Mouse (Mus musculus): ENCODE data around the gene Tppp3. TPM values are rescaled to one million over a fixed set of nuclear protein-coding genes. Genes with fewer than 3 reads are reported as not detected.

Tppp3 gene
- total RNA-seq, 1 experiment from 2014 or later = 4.9 TPM

DNA sequence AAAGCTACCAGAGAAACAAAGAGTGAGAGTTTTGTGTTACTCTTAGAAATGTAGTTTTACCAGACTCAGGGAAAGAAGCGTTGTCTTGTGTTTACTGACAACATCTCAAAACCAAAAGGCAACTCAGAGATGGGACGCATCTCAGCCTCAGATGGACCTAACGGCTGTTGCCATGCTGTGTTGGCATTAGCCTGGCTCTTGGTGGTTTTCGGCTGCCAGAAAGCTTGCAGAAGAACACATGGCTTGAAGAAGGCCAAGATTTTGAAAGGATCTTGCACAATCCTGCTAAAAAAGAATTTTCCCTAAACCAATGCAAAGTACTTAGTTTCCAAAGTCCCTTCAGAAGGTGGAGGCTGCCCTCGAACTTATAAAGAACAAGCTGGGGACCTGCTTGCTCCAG lies 28.7 kb downstream of the Tppp3 start:
- ATAC-seq (ENCODE audit: extremely low read depth, insufficient number of reproducible peaks, low FRiP score, poor library complexity, severe bottlenecking) = no peak

DNA sequence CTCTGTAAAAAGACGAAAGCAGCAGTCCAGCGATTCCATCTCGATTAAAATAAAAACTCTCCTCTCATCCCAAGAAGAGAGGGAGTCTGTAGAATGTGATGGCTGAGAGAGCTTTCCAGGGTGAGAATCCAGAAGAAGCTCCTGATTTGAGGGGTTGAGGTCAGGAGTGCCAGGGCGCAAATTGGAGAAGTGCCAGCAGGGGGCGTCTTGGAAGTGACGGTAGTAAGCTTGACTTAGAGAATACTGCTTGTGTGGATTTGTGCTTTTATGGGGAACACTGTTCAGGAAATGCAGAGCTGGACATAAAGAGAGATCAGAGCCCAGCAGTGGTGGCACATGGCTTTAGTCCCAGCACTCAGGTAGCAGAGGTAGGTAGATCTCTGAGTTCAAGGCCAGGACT lies 29.9 kb downstream of the Tppp3 start:
- ATAC-seq (ENCODE audit: extremely low read depth, insufficient number of reproducible peaks, low FRiP score, poor library complexity, severe bottlenecking) = no peak

DNA sequence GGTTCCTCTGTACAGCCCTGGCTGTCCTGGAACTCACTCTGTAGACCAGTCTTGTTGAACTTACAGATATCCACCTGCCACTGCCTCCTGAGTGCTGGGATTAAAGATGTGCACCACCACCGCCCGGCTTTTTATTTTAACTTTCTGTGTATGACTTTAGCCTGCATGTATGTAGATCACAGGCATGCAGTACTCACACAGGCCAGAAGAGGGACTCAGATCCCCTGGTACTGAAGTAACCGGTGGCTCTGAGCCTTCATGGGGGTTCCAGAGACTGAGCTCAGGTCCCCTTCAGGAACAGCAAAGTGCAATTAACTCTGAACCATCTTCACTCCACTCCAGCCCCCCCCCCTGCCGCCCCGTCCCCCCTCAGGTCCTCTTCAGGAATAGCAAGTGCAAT lies 32.5 kb downstream of the Tppp3 start:
- ATAC-seq (ENCODE audit: extremely low read depth, insufficient number of reproducible peaks, low FRiP score, poor library complexity, severe bottlenecking) = no peak

DNA sequence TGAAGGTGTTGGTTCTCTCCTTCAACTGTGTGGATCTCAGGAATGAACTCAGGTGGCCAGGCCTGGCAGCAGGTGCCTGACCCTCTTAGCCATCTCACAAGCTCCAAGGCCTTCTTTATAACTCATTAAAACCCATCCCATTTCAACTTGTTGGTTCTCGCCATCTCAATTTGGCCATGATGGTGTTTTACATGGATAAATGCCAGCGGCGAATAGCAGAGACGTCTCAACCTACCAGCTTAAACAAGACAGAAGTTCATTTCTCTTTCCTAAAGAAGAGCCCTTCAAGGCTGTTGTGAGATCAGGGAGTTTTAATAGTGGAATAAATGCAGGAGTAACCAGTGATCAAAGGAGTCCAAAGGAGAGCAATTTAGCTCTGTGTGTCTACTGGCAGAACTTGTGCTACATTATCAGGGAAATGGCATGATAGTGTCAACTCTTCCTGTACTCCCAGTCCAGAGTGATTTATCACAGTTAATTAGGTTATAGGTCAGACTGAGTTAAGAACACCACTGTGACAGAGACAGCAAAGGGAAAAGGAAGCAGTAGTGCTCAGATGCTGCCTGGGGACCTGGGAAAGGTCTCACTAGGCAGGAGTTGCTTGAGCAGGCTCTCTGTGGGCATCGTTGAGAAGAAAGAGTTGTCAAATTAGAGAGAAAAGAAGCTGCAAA lies 34.1 kb downstream of the Tppp3 start:
- no peak for ATAC-seq (ENCODE audit: extremely low read depth, insufficient number of reproducible peaks, low FRiP score, poor library complexity, severe bottlenecking)

DNA sequence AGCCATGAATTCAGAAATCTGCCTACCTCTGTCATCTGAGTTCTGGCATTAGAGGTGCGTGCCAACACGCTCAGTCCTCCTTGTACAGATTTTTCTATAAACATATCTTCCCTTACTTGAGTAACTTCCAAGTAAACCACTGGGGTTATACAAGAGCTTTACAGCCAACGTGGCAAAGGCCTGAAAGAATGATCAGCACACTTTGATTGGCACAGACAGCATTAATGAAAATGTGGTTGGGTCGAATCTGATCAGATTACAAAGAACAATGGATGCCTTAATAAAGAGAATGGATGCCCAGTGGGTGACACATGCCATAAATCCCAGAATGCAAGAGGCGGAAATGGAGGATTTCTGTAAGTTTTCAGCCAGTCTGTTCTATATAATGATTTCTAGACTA lies 35.1 kb downstream of the Tppp3 start:
- no peak for ATAC-seq (ENCODE audit: extremely low read depth, insufficient number of reproducible peaks, low FRiP score, poor library complexity, severe bottlenecking)

DNA sequence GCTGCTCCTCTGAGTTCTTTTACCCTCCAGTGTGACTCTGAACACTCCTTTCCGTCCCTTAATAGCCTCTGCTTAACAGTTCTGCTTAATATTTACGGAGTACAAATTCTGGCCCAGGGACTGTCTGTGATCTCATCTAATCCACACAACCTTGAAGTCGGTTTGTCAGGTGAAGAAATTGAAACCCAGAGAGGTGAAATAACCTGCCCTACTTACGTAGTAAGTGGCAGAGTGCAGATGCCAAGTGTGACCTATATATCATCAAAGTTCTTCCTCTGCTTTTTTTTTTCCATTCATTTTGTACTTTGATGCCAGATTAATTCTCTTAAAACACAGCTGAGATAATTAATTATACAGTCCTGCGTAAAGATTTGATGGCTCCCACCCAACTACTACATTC lies 37.2 kb downstream of the Tppp3 start:
- ATAC-seq (ENCODE audit: extremely low read depth, insufficient number of reproducible peaks, low FRiP score, poor library complexity, severe bottlenecking) = no peak

DNA sequence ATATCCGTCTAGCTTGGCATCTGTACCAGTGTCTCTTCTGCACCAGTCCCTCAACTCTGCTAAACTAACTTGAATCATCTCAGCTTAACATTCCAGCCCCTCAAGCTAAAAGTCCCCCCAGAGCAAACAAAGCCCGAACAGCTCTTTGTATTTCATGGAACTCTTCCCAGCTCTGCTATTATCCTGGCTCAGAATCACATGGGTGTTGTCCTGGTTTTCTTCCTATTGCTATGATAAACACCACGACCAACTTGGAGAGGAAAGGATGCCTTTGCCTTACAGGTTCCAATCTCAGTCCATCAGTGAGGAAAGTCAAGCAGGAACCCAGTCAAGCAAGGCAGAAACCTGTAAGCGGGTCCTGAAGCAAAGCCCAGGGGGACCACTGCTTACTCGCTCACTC lies 37.8 kb downstream of the Tppp3 start:
- ATAC-seq (ENCODE audit: extremely low read depth, insufficient number of reproducible peaks, low FRiP score, poor library complexity, severe bottlenecking) = no peak

DNA sequence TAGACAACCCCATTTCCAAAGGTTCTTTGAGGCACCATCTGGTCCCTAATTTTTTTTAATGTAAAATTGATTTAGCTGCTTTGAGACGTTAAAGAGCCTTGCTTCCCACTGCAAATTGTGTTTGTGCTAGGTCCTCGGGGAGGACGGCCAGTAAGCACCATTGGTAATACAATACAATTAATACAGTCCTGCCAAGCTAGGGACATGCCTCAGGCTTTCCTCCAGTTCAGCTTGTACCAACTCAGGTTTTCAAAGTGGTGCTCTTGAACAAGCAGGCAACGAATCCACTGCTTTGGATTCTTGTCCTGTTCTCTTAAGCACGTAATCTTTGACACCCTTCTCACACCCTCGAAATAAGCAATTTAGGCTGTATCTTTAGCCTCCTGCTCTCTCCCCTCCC lies 38.3 kb downstream of the Tppp3 start:
- ATAC-seq (ENCODE audit: extremely low read depth, insufficient number of reproducible peaks, low FRiP score, poor library complexity, severe bottlenecking) = no peak

DNA sequence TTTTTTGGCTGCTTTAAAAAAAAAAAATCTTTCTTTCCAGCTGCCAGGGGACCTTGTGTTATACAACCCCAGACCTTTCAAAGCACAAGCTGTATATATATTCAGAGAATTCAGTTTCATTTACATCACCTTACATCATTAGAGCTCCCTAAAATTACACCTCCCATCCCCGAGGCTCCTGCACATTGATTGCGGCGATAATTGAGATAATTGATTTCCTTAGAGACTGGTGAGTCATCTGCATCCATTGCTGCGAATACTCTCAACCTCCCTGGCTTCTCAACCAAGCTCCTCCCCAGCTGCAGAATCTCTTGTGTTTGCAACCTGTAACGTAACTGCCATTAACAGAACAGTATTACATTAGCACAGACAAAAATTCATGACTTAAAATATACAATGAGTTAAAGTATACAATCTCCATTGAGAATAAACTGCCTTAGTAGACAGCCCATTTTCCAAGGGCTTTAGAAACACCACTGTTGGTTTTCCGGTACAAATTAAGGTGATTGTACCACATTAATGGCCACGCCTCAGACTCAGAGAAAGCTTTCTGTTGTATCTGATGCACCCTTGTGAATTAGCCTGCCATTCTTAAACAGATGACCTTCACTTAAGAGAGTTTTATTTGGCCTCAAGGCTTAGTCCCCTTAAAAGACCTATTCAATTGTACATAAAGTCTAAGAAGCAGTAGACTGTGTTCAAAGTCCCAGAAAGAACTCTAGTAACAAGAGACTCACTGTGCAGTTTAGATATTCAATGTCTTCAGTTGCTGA lies 39.4 kb downstream of the Tppp3 start:
- no peak for ATAC-seq (ENCODE audit: extremely low read depth, insufficient number of reproducible peaks, low FRiP score, poor library complexity, severe bottlenecking)

DNA sequence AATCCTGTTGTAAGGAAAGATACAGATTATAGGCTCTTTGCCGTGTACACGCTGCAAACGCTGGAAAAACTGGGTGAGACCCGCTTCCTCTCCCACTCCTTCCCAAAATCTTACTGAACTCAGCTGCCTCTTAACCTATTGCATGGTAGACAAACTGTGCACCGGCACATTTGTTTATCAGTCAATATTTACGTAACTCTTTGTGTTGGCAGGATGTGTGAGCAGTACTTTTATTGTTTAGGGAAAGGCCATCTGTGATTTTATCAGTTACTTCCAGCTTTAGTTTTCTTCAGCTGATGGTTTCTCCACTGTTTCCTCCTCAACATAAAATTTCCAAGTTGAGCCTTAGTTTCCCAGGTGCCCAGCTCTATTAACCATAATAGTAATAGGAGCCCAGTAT lies 44.4 kb downstream of the Tppp3 start:
- no peak for ATAC-seq (ENCODE audit: extremely low read depth, insufficient number of reproducible peaks, low FRiP score, poor library complexity, severe bottlenecking)

DNA sequence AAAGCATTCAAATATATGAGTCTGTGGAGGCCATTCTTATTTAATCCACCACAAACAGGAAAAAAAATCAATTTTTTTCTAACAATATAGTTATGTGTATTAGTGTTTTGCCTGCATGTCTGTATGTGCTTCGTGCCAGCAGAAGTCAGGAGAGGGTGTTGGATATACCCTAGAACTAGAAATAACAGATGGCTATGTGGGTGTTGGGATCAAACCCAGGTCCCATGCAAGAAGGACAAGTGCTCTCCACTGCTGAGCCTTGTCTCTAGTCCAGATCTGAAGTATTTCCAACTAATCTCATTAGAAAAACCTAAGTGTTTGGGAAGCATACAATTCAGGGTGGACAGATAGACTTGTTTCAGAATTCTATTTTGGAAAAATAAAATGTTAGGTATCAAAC lies 49.3 kb downstream of the Tppp3 start:
- no peak for ATAC-seq (ENCODE audit: extremely low read depth, insufficient number of reproducible peaks, low FRiP score, poor library complexity, severe bottlenecking)

DNA sequence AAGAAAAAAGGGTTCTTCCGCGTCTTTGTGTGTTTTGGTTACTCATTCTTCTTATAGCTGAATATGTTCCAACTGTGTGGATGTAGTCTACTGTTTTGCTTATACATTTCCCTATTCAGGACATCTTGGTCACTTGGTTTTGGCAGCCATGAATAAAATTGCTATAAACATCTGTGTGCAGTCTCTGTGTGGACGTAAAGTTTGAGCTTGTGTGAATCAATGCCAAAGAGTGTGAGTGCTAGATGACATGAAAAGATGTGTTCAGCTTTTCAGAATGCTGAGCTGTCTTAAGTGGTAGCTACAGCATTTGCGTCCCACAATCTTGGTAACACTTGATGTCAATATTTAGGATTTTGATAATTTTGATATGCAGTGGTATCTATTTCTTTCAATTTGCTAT lies 51.5 kb downstream of the Tppp3 start:
- ATAC-seq (ENCODE audit: extremely low read depth, insufficient number of reproducible peaks, low FRiP score, poor library complexity, severe bottlenecking) = no peak

DNA sequence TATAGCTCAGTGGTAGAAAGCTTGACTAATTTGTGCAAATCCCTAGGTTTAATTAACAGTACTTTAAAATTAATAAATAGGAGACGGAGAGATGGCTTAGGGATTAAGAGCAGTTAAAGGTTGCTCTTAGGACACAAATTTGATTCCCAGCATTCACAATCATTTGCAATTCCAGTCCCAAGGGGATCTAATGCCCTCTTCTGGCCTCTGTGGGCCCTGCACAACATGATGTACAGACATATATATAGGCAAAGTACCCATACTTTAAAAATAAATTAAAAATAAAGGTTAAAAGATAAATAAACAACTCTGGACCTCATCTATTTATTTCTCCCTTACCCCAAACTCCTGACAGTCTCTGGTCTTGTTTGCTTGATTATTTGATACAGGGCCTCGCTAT lies 52.3 kb downstream of the Tppp3 start:
- no peak for ATAC-seq (ENCODE audit: extremely low read depth, insufficient number of reproducible peaks, low FRiP score, poor library complexity, severe bottlenecking)

Other genes starting within 250 kb of the Tppp3 start
- 28.0 and 29.0 TPM in 2 replicates for gene D230025D16Rik, start 246.4 kb downstream of the Tppp3 start, total RNA-seq (2017)
- gene B3gnt9, start 216.4 kb downstream of the Tppp3 start, total RNA-seq (2017) = 0.35 and 0.74 TPM in 2 replicates
- 15.7 and 19.2 TPM in 2 replicates for gene Tradd, start 206.9 kb downstream of the Tppp3 start, total RNA-seq (2017)
- 4.0 and 4.5 TPM in 2 replicates for gene Fbxl8, start 206.9 kb downstream of the Tppp3 start, total RNA-seq (2017)
- gene Hsf4, start 201.7 kb downstream of the Tppp3 start, total RNA-seq (2017) = not detected in 2 replicates
- gene Nol3, start 195.4 kb downstream of the Tppp3 start, total RNA-seq (2017) = not detected in 2 replicates
- 1.2 and 2.7 TPM in 2 replicates for gene 4931428F04Rik, start 181.7 kb downstream of the Tppp3 start, total RNA-seq (2017)
- 0.49 and 1.3 TPM in 2 replicates for gene Exoc3l, start 175.4 kb downstream of the Tppp3 start, total RNA-seq (2017)
- 42.5 and 47.1 TPM in 2 replicates for gene E2f4, start 173.9 kb downstream of the Tppp3 start, total RNA-seq (2017)
- gene Elmo3, start 165.9 kb downstream of the Tppp3 start, total RNA-seq (2017) = 2.9 and 5.0 TPM in 2 replicates
- 3.3 and 4.9 TPM in 2 replicates for gene Lrrc29, start 145.2 kb downstream of the Tppp3 start, total RNA-seq (2017)
- 27.6 and 39.2 TPM in 2 replicates for gene Tmem208, start 145.2 kb downstream of the Tppp3 start, total RNA-seq (2017)
- 21.8 and 22.2 TPM in 2 replicates for gene Fhod1, start 123.6 kb downstream of the Tppp3 start, total RNA-seq (2017)
- 0.35 and 0.49 TPM in 2 replicates for gene Slc9a5, start 122.7 kb downstream of the Tppp3 start, total RNA-seq (2017)
- not detected in 2 replicates for gene Plekhg4, start 98.3 kb downstream of the Tppp3 start, total RNA-seq (2017)
- not detected in 2 replicates for gene Kctd19, start 58.0 kb downstream of the Tppp3 start, total RNA-seq (2017)
- not detected in 2 replicates for gene Lrrc36, start 58.0 kb downstream of the Tppp3 start, total RNA-seq (2017)
- gene Zdhhc1, start 25.4 kb upstream of the Tppp3 start, total RNA-seq (2017) = 0.47 and 0.86 TPM in 2 replicates
- not detected in 2 replicates for gene Hsd11b2, start 47.2 kb upstream of the Tppp3 start, total RNA-seq (2017)
- gene Atp6v0d1, start 94.5 kb upstream of the Tppp3 start, total RNA-seq (2017) = 71.1 and 86.3 TPM in 2 replicates
- 6.2 and 7.6 TPM in 2 replicates for gene Ripor1, start 133.7 kb upstream of the Tppp3 start, total RNA-seq (2017)
- gene Ctcf, start 165.0 kb upstream of the Tppp3 start, total RNA-seq (2017) = 140 and 147 TPM in 2 replicates
- gene Agrp, start 165.9 kb upstream of the Tppp3 start, total RNA-seq (2017) = not detected in 2 replicates
- 27.5 and 29.7 TPM in 2 replicates for gene Carmil2, start 214.7 kb upstream of the Tppp3 start, total RNA-seq (2017)
- gene Acd, start 229.6 kb upstream of the Tppp3 start, total RNA-seq (2017) = 28.7 and 29.8 TPM in 2 replicates
- gene Pard6a, start 229.6 kb upstream of the Tppp3 start, total RNA-seq (2017) = 3.8 and 4.7 TPM in 2 replicates
- gene 4933405L10Rik, start 236.1 kb upstream of the Tppp3 start, total RNA-seq (2017) = not detected in 2 replicates
- 0.58 and 0.86 TPM in 2 replicates for gene Enkd1, start 236.7 kb upstream of the Tppp3 start, total RNA-seq (2017)

Data from neutrophil, adult 5-6 weeks (primary cell).